Mouse (Mus musculus) lung, postnatal 0 days (tissue): ENCODE data around the gene Zfp810. TPM values are rescaled to one million over a fixed set of nuclear protein-coding genes. Genes with fewer than 3 reads are reported as not detected.
A peak's percentile ranks its signal among the peaks of the same experiment; 100 is the strongest.

Experiments
- ATAC-seq: fragments of 200-750 bp; cut with Nextera tagmentation; 2 replicates; pipeline ENCODE4 v1.8.0; 2017; ENCODE audit warnings: moderate library complexity
- DNase-seq: peaks from one replicate; pipeline ENCODE4 v3.0.0-alpha.2; 2016; ENCODE audit warnings: low spot score
- H3K27ac ChIP-seq: fragments of 300-500 bp; sonication (generic); 2 replicates; pipeline ENCODE4 v1.5.1; 2014; ENCODE audit warnings: antibody characterized with exemption, mild to moderate bottlenecking, low read length, mixed read lengths
- H3K27me3 ChIP-seq: fragments of 300-500 bp; sonication (generic); replicated peaks from 2 replicates; pipeline ENCODE4 v1.6.1; 2014; ENCODE audit warnings: low read length, mixed read lengths; ENCODE audit not compliant: insufficient read depth
- H3K36me3 ChIP-seq: fragments of 300-500 bp; sonication (generic); 2 replicates; pipeline ENCODE4 v1.6.1; 2014; ENCODE audit warnings: low read length, mixed read lengths; ENCODE audit not compliant: insufficient read depth
- H3K4me1 ChIP-seq: fragments of 300-500 bp; sonication (generic); 2 replicates; pipeline ENCODE4 v1.6.1; 2014; ENCODE audit warnings: antibody characterized with exemption, low read depth, low read length, mixed read lengths; ENCODE audit not compliant: insufficient read depth
- H3K4me2 ChIP-seq: fragments of 300-500 bp; sonication (generic); replicated peaks from 2 replicates; pipeline ENCODE4 v1.6.1; 2014; ENCODE audit warnings: low read depth, mild to moderate bottlenecking, low read length, moderate library complexity, mixed read lengths
- H3K4me3 ChIP-seq: fragments of 300-500 bp; sonication (generic); 2 replicates; pipeline ENCODE4 v1.5.1; 2014; ENCODE audit warnings: low read depth, low read length
- H3K9ac ChIP-seq: fragments of 300-500 bp; sonication (generic); replicated peaks from 2 replicates; pipeline ENCODE4 v1.6.1; 2014; ENCODE audit warnings: low read depth, mild to moderate bottlenecking
- H3K9me3 ChIP-seq: fragments of 300-500 bp; sonication (generic); 2 replicates; pipeline ENCODE4 v1.6.1; 2016; ENCODE audit warnings: low read length, mixed read lengths
- CTCF ChIP-seq: IDR thresholded peaks from 2 replicates; pipeline ENCODE4 v1.5.1; 2016; ENCODE audit warnings: antibody characterized with exemption, mild to moderate bottlenecking
- EP300 ChIP-seq: IDR thresholded peaks from 2 replicates; pipeline ENCODE4 v1.6.1; 2016; ENCODE audit warnings: antibody characterized with exemption, mild to moderate bottlenecking, control low read depth
- WGBS: fragments of 180-500 bp; shearing (Covaris S2); extraction: QIAGEN DNeasy Blood & Tissue Kit; methylation state at CpG from one replicate; pipeline ENCODE4 v1.1.7; 2014; 5-methylcytosine and 5-hydroxymethylcytosine counted together
- polyA plus RNA-seq: library from polyadenylated mRNA; unstranded; fragments of >200 nt; fragmentation: Nextera tagmentation; extraction: Ambion mirVana; gene quantifications from 2 replicates; pipeline ENCODE4 v1.2.1, GENCODE M21; 2015

Zfp810 gene
- polyA plus RNA-seq, 1 experiment from 2014 or later: 15.3 TPM

DNA sequence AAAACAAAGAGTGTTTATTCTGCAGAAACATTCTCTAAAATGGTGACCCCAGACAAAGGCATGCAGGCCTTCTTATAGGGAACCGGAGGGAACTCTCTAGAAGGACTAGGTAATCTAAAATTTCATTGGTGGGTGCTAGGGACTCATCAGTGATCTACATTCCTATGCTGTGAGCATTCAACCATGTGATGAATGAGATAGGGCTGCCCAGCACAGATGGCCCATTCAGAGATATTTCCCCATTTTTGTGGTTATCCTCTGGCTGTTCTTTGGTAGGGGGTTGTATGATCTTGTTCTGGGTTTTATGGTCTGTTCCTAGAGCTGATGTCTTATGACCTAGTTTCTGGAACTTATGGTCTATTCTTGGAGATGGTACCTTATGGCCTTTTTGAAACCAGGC lies 38.6 kb downstream of the Zfp810 start:
- WGBS: 87% methylated on average over 1 of the region's 1 CpGs

DNA sequence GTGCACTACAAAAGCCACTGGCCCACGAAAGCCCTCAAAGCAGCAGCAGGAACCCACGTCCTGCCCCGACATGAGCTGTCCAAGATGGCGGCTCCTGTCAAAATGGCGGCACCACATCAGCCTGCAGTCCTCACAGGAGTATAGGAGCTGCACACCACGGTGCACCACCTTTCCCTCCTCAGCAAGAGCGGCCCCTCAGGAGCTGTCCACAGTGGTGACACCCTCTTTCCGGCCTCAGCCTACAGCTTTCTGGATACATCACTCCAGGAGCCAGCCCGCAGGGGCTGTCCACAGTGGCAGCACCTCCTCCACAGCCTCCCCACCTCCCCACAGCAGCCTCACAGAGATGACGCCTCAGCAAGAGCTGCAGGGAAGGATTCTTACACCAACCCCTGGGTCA lies 44.8 kb downstream of the Zfp810 start:
- no peaks in the 10 kb centered on the region for H3K27me3 ChIP-seq
- no peaks in the 10 kb centered on the region for H3K4me1 ChIP-seq
- no peak for DNase-seq
- no peak overlapping the region for H3K27ac ChIP-seq
- no peak for ATAC-seq
- peaks cover 3% of the 10 kb centered on the region; the same call in 1 of the 2 replicates for H3K9me3 ChIP-seq
- no peak overlapping the region for H3K4me2 ChIP-seq
- no peak overlapping the region for H3K9ac ChIP-seq
- 84% methylated on average over 10 of the region's 10 CpGs for WGBS
- no peak overlapping the region for H3K4me3 ChIP-seq
- no peak for TF ChIP-seq CTCF
- no peak for TF ChIP-seq EP300
- H3K36me3 ChIP-seq: no peaks in the 10 kb centered on the region

More for the DNA sequence above, 38.6 kb downstream of the Zfp810 start:
- H3K9ac ChIP-seq: no peak overlapping the region
- H3K27me3 ChIP-seq: no peaks in the 10 kb centered on the region
- DNase-seq: no peak
- H3K9me3 ChIP-seq: peaks cover 3% of the 10 kb centered on the region; the same call in 1 of the 2 replicates
- H3K27ac ChIP-seq: no peak overlapping the region
- H3K4me3 ChIP-seq: no peak overlapping the region
- ATAC-seq: no peak
- H3K4me2 ChIP-seq: no peak overlapping the region
- H3K36me3 ChIP-seq: no peaks in the 10 kb centered on the region
- no peak for TF ChIP-seq EP300
- no peak for TF ChIP-seq CTCF
- no peaks in the 10 kb centered on the region for H3K4me1 ChIP-seq

DNA sequence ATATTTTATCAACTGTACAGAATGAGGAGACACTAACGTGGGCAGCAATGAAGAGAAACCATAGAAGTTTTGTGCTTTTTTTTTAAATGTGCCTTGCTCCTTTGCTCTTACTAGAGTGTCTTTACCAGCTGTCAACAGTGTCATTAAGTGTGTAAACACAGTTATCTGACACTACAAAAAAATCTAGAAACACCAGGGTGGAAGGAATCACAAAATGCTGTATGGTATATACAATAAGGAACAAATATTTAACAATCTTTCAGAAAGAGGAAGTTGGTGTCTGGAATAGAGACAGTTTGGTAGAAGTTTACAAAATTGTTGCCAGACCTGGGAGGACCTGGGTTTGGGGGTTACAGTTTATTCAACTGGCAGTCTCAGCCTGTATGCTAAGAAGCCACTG lies 45.9 kb downstream of the Zfp810 start:
- TF ChIP-seq CTCF (no peak), EP300 (no peak)
- Histone ChIP-seq H3K4me3 (no peak overlapping the region), H3K27ac (no peak overlapping the region), H3K27me3 (no peaks in the 10 kb centered on the region), H3K36me3 (no peaks in the 10 kb centered on the region), H3K4me1 (no peaks in the 10 kb centered on the region), H3K9me3 (no peaks in the 10 kb centered on the region), H3K9ac (no peak overlapping the region), H3K4me2 (no peak overlapping the region)
- DNase-seq: no peak
- ATAC-seq: no peak
- 42% methylated on average over 1 of the region's 1 CpGs for WGBS

DNA sequence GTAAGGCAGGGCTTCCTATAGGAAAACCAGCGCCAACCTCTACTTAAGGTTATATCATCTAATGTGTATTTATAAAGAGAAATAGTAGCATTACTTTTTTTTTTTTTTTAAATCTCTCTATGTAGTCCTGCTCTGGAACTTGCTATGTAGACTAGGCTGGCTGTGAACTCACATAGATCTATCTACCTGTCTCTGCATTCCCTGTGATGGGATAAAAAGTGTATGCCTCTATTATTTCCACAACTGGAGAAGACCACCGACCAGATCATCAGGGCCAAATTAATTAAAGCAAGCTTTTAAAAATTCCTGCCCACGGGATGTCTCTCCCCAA lies 47.4 kb downstream of the Zfp810 start:
- H3K9me3 ChIP-seq: no peaks in the 10 kb centered on the region
- ATAC-seq: no peak
- H3K4me1 ChIP-seq: no peaks in the 10 kb centered on the region
- no peaks in the 10 kb centered on the region for H3K27me3 ChIP-seq
- no peaks in the 10 kb centered on the region for H3K36me3 ChIP-seq
- no peak for TF ChIP-seq CTCF
- no peak for TF ChIP-seq EP300
- WGBS: 35% methylated on average over 3 of the region's 3 CpGs
- peak overlapping the region; percentile 50; the same call in 1 of the 2 replicates for H3K4me3 ChIP-seq
- peak overlapping the region; percentile 89 for H3K4me2 ChIP-seq
- DNase-seq: no peak
- no peak overlapping the region for H3K27ac ChIP-seq
- H3K9ac ChIP-seq: peak overlapping the region; percentile 55

DNA sequence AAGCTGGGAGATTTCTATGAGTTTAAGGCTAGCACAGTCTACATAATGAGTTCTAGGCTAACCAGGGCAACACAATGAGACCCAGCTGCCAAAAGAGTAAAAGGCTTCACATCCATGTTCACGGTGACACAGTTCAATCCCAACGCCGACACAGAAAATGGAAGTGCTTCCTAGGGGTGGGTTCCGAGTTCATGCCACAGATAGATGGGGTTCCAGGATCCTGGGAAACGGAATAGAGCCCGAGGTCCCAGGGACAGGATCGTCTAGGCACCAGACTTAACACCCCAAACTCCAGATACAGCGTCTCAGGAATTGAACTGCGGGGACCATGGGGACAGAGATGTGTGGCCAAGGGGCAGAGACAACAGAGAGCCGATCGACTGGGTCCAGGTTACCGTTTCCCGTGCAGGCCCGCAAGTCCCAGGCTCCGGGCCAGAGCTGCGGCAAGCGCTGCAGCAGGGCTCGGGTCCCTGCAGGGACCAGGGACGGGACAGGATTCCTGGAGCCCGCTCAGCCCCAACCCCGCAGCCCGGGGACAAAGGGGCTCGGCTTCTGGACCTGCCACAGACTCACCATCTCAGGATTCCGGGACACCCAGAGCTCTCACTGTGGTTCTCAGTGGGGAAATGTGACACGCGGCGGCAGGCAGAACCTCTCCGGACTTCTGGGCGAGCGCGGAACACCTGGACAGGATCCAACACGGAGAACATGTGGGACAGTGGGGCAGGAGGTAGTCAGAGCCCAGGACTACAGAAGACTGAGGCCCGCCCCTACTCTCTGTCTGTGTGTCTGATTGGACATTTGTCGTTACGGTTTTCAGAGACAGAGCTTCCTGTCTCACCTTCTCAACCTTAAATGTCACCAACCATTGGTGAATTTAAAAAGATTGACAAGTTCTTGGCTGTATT lies 48.0 kb downstream of the Zfp810 start, which contains the start of gene Zfp599:
Gene Zfp599 (minus strand): TSS at position 712 of the 908 bp plus-strand sequence.
- DNase-seq: peak; percentile 83
- Histone ChIP-seq H3K9me3 (no peaks in the 10 kb centered on the region), H3K4me2 (peak within 1 kb of the TSS; percentile 89), H3K27me3 (no peaks in the 10 kb centered on the region), H3K27ac (no peak within 1 kb of the TSS), H3K4me3 (peak within 1 kb of the TSS; percentile 50), H3K9ac (peak within 1 kb of the TSS; percentile 55), H3K36me3 (no peaks in the 10 kb centered on the region), H3K4me1 (no peaks in the 10 kb centered on the region)
- TF ChIP-seq EP300 (no peak), CTCF (no peak)
- WGBS: under 1% methylated on average over 35 of the region's 35 CpGs
- ATAC-seq: peak; percentile 96

DNA sequence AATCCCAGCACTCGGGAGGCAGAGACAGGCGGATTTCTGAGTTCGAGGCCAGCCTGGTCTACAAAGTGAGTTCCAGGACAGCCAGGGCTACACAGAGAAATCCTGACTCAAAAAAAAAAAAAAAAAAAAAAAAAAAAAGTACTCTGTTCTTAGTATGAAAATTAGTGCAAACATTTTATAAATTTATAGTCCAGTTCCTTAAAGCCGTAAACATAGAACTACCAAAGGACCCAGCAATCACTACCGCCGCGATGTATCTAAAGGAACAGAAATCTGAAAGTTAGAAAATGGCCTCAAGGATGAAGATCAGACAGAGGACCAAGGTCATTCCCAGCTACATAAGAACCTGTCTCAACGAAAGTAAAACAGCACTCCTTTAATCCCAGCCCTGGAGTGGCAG lies 48.7 kb downstream of the Zfp810 start:
- H3K4me1 ChIP-seq: no peaks in the 10 kb centered on the region
- 80% methylated on average over 8 of the region's 8 CpGs for WGBS
- H3K4me3 ChIP-seq: peak overlapping the region; percentile 50; the same call in 1 of the 2 replicates
- DNase-seq (no peak), ATAC-seq (no peak)
- H3K9ac ChIP-seq: no peak overlapping the region
- no peak for TF ChIP-seq EP300
- no peak for TF ChIP-seq CTCF
- no peaks in the 10 kb centered on the region for H3K9me3 ChIP-seq
- peak overlapping the region; percentile 89 for H3K4me2 ChIP-seq
- H3K36me3 ChIP-seq: peaks cover 1% of the 10 kb centered on the region; the same call in 1 of the 2 replicates
- no peak overlapping the region for H3K27ac ChIP-seq
- H3K27me3 ChIP-seq: no peaks in the 10 kb centered on the region
